Mouse (Mus musculus) liver, postnatal 0 days (tissue): ENCODE data around the gene Pcdh15. TPM values are rescaled to one million over a fixed set of nuclear protein-coding genes. Genes with fewer than 3 reads are reported as not detected.

Experiments
- ATAC-seq: fragments of 200-750 bp; cut with Nextera tagmentation; 2 replicates; pipeline ENCODE4 v1.8.0; 2017; ENCODE audit warnings: mild to moderate bottlenecking, moderate library complexity
- DNase-seq: peaks from one replicate; pipeline ENCODE4 v3.0.0-alpha.2; 2016
- H3K27ac ChIP-seq: fragments of 300-500 bp; sonication (generic); 2 replicates; pipeline ENCODE4 v1.5.1; 2014; ENCODE audit warnings: antibody characterized with exemption, moderate library complexity, mild to moderate bottlenecking, low read depth
- H3K27me3 ChIP-seq: fragments of 300-500 bp; sonication (generic); 2 replicates; pipeline ENCODE4 v1.6.1; 2014; ENCODE audit warnings: low read length, control low read depth, mixed read lengths; ENCODE audit not compliant: insufficient read depth
- H3K36me3 ChIP-seq: fragments of 300-500 bp; sonication (generic); replicated peaks from 2 replicates; pipeline ENCODE4 v1.6.1; 2014; ENCODE audit warnings: mild to moderate bottlenecking, control low read depth, low read length, moderate library complexity, mixed read lengths; ENCODE audit not compliant: insufficient read depth
- H3K4me1 ChIP-seq: fragments of 300-500 bp; sonication (generic); 2 replicates; pipeline ENCODE4 v1.6.1; 2014; ENCODE audit warnings: antibody characterized with exemption, mild to moderate bottlenecking, control low read depth; ENCODE audit not compliant: insufficient read depth
- H3K4me2 ChIP-seq: fragments of 300-500 bp; sonication (generic); 2 replicates; pipeline ENCODE4 v1.6.1; 2014; ENCODE audit warnings: low read depth, mild to moderate bottlenecking, low read length, moderate library complexity, mixed read lengths
- H3K4me3 ChIP-seq: fragments of 300-500 bp; sonication (generic); 2 replicates; pipeline ENCODE4 v1.5.1; 2014; ENCODE audit warnings: low read depth, low read length
- H3K9ac ChIP-seq: fragments of 300-500 bp; sonication (generic); replicated peaks from 2 replicates; pipeline ENCODE4 v1.6.1; 2014; ENCODE audit warnings: mild to moderate bottlenecking, moderate library complexity
- H3K9me3 ChIP-seq: fragments of 300-500 bp; sonication (generic); 2 replicates; pipeline ENCODE4 v1.6.1; 2016; ENCODE audit warnings: mild to moderate bottlenecking, control low read depth, low read length, mixed read lengths
- CTCF ChIP-seq: sonication (generic); IDR thresholded peaks from 2 replicates; pipeline ENCODE4 v1.5.1; 2016; ENCODE audit warnings: antibody characterized with exemption, low read depth
- EP300 ChIP-seq: IDR thresholded peaks from 2 replicates; pipeline ENCODE4 v1.6.1; 2016; ENCODE audit warnings: antibody characterized with exemption, low read depth, mild to moderate bottlenecking
- WGBS: fragments of 180-500 bp; shearing (Covaris S2); extraction: QIAGEN DNeasy Blood & Tissue Kit; methylation state at CpG from one replicate; pipeline ENCODE4 v1.1.7; 2014; ENCODE audit not compliant: insufficient replicate concordance; 5-methylcytosine and 5-hydroxymethylcytosine counted together
- polyA plus RNA-seq: library from polyadenylated mRNA; unstranded; fragments of >200 nt; fragmentation: Nextera tagmentation; extraction: Ambion mirVana; gene quantifications from 2 replicates; pipeline ENCODE4 v1.2.1, GENCODE M21; 2015

Gene Pcdh15
- polyA plus RNA-seq, 1 experiment from 2014 or later, result 0.04 TPM

DNA sequence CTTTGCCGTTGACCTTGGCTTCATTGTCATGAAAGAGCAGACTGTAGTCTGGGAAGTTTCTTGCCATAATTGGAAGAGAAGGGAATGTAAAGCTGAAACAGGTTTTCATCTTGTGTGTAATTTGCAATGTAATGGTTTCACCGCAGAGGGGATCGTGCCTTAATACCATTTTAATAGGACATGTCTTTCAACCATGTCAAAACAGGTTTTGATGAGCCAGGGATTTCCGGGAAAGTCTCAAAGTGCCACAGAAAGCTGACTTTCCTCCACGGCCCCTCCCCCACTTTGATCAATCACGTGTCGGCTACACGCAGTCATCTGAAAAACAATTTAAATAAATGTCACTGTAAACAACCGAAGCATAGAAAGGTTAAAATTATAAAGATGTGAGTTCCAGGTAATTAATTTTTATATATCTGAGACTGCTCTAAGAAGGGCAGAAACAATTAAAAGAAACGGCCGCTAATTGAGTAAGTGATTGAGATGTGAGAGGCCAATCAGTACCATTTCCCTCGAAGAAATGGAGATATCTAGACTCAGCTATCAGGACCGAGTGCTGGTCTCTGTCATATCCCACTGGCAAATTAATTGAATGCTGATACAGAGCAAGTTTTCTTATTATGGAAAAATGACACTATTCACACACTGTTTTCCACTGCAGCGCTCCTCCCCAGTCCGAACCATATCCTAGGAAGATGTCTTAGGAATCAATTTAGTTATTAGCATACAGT, 1158.7 kb downstream of the Pcdh15 start:
- Histone ChIP-seq H3K4me3 (no peak overlapping the region), H3K36me3 (no peaks in the 10 kb centered on the region), H3K9me3 (no peaks in the 10 kb centered on the region), H3K9ac (no peak overlapping the region), H3K4me1 (no peaks in the 10 kb centered on the region), H3K27me3 (no peaks in the 10 kb centered on the region), H3K27ac (no peak overlapping the region), H3K4me2 (no peak overlapping the region)
- ATAC-seq (no peak), DNase-seq (no peak)
- WGBS, result 78% methylated on average over 15 of the region's 15 CpGs
- no peak for TF ChIP-seq CTCF
- TF ChIP-seq EP300, result no peak

DNA sequence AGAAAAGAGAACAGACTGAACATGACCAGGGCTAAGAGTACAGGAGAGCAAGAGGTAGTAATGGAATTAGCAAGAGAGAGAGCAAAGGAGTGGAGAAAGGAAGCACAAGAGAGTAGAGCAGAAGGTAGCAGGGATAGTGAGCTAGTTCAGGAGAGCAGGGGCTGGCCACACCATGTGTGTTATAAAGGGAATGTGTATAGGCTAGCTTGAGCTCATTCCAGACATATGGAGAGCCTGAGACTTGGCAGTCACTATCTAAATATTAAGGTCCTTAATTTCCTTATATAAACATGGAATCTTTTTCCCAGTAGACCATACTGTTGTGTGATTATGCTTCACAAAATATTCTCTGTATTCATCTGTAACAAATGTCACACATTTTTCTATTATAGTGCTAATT, 1159.5 kb downstream of the Pcdh15 start:
- Histone ChIP-seq H3K27ac (no peak overlapping the region), H3K9ac (no peak overlapping the region), H3K36me3 (no peaks in the 10 kb centered on the region), H3K9me3 (no peaks in the 10 kb centered on the region), H3K27me3 (no peaks in the 10 kb centered on the region), H3K4me3 (no peak overlapping the region), H3K4me1 (no peaks in the 10 kb centered on the region), H3K4me2 (no peak overlapping the region)
- ATAC-seq (no peak), DNase-seq (no peak)
- TF ChIP-seq EP300 (no peak), CTCF (no peak)

DNA sequence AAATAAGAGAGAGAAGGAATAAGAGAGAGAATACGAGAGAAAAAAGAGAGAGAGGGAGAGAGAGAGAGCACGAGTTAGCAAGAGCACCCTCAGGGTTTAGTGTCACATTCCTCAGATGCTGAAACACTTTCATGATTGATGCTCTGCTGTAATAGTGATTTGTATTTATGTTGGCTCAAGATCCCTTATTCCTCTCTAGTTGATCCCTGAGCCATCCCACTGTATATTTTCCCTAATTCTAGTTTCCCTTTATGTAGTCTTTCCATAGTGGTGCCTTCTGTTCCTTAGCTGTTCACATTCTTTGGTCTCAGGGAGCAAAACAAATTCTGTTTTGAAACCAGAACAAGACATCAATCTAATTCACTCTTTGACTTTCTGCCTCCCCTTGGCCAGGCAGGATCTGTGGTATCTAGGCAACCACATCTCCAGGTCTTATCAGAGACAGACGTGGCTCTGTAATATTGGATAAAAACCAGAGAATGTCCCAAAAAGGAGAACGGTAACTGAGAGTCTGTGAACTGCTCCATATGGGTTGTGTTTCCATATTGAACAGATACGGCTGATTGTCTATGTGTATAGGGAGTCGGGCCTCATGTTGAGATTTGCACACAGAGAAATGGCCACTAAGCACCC, 1170.6 kb downstream of the Pcdh15 start:
- ATAC-seq (no peak), DNase-seq (no peak)
- no peaks in the 10 kb centered on the region for H3K4me1 ChIP-seq
- 60% methylated on average over 6 of the region's 6 CpGs for WGBS
- no peak for TF ChIP-seq EP300
- TF ChIP-seq CTCF, result no peak
- H3K27me3 ChIP-seq, result no peaks in the 10 kb centered on the region
- no peaks in the 10 kb centered on the region; the same call in 1 of the 2 replicates for H3K9me3 ChIP-seq
- H3K36me3 ChIP-seq, result no peaks in the 10 kb centered on the region
- no peak overlapping the region for H3K4me2 ChIP-seq
- H3K4me3 ChIP-seq, result no peak overlapping the region
- H3K27ac ChIP-seq, result no peak overlapping the region
- no peak overlapping the region for H3K9ac ChIP-seq

DNA sequence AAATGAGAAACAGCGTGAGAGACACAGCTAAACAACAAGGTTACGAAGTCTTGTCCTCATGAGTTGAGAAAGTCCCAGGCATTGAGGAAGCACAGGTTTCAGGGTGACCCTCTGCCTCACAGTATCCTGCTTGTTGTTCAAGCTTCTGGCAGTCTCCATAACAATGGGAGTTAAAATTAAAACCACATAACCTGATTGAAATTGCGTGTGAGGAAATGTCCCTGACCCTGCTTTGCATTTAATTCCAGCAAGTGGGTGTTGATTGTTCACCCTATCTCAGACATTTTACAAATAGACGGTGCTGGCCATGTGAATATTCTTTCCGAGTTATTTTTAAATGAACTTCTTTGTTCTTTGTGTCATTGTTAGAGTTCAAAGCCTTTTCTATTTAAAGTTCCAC, 1171.8 kb downstream of the Pcdh15 start:
- no peak overlapping the region for H3K27ac ChIP-seq
- TF ChIP-seq CTCF, result no peak
- DNase-seq (no peak), ATAC-seq (no peak)
- no peak overlapping the region for H3K4me2 ChIP-seq
- no peaks in the 10 kb centered on the region for H3K4me1 ChIP-seq
- H3K36me3 ChIP-seq, result no peaks in the 10 kb centered on the region
- no peaks in the 10 kb centered on the region; the same call in 1 of the 2 replicates for H3K9me3 ChIP-seq
- no peaks in the 10 kb centered on the region for H3K27me3 ChIP-seq
- no peak overlapping the region for H3K9ac ChIP-seq
- no peak overlapping the region for H3K4me3 ChIP-seq
- WGBS, result 77% methylated on average over 5 of the region's 5 CpGs

DNA sequence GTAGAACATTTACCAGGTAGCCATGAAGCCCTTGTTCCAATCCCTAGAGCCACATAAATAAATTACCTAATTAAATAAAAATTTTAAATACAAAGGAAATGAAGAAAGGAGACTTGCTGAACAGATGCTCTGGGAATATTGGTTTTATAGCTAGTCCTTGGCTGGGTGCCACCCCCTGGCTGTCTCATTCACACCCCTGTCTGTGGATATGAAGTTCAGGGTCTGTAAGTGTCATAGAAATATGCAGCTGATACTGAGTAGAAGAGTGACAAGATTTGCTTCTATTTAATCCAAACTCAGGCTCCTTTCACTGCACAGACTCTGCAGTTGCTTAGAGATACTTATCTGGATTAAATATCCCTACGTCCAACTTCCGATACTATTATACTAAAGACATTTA, 1205.0 kb downstream of the Pcdh15 start:
- TF ChIP-seq CTCF (no peak), EP300 (no peak)
- WGBS, result 89% methylated on average over 2 of the region's 2 CpGs

DNA sequence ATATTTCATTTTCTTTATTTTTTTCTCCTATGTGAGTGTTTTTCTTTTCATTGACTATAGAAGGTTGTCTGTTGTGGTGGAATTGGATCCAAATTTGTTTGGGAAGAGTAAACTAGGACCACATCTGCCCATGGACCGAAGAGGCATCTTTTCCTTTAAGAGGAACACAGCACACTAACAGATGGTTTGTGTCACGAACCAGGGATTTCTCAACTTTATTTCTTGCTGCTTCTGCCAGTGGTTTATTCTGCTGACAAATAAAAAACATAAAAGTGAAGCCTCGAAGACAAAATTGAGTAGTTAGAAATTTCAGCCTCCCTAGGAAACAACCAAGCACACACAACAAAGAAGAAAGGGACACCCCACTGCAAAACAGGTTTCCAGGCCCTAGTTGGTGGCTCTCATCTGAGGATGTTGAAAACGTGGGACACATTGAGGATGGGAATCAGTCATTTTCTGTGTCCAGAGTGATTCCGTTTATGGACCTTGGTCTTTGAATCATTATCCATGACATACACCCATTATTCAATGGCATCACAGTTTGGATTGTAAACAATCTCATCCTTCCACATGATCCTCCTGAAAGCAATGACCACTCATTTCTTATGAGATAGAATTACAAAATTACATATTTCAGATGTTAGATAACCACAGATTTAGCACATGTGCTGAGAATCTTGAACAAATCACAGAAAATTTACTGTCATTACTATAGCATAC, 1206.5 kb downstream of the Pcdh15 start:
- Histone ChIP-seq H3K9me3 (no peaks in the 10 kb centered on the region), H3K4me3 (no peak overlapping the region), H3K4me1 (no peaks in the 10 kb centered on the region), H3K4me2 (no peak overlapping the region), H3K36me3 (no peaks in the 10 kb centered on the region), H3K9ac (no peak overlapping the region), H3K27ac (no peak overlapping the region), H3K27me3 (no peaks in the 10 kb centered on the region)
- TF ChIP-seq EP300, result no peak
- TF ChIP-seq CTCF, result no peak
- ATAC-seq, result no peak
- WGBS, result 50% methylated on average over 5 of the region's 5 CpGs
- no peak for DNase-seq

More for the DNA sequence above, 1205.0 kb downstream of the Pcdh15 start:
- H3K27me3 ChIP-seq, result no peaks in the 10 kb centered on the region
- no peak overlapping the region for H3K9ac ChIP-seq
- no peaks in the 10 kb centered on the region for H3K36me3 ChIP-seq
- no peaks in the 10 kb centered on the region for H3K9me3 ChIP-seq
- no peak for DNase-seq
- H3K4me3 ChIP-seq, result no peak overlapping the region
- ATAC-seq, result no peak
- H3K27ac ChIP-seq, result no peak overlapping the region
- no peaks in the 10 kb centered on the region for H3K4me1 ChIP-seq
- H3K4me2 ChIP-seq, result no peak overlapping the region
